Mouse (Mus musculus) urinary bladder, postnatal 25 days (tissue): ENCODE data around the gene Srrt.
"Not testable (repeated sequence)": the region's sequence is repeated elsewhere in the genome, so short reads cannot be mapped to it uniquely, and the experiment has no call there.

Source experiments
- DNase-seq: peaks from one replicate; pipeline ENCODE4 v3.0.0; 2022; ENCODE audit warnings: low spot score

Gene Srrt

DNA sequence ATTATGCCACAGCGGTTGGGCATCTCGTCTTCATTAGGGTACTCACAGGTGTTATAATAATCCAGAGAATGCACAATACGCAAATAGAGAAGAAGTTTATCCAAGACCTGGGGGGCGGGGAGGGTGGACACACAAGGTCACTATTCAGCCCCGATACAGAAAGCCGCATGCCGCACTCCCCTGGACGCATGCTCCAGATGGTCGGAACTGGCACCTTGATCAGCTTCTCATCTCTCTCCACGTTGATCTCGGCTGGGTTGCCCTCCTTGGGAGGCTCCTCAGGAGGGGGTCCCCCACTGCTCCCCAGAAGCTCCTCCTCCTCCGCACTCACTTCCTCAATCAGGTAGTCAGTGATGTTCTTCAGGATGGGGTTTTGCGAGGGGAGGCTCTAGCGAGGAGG is 10.3 kb downstream of the Srrt start:
- no peak for DNase-seq

DNA sequence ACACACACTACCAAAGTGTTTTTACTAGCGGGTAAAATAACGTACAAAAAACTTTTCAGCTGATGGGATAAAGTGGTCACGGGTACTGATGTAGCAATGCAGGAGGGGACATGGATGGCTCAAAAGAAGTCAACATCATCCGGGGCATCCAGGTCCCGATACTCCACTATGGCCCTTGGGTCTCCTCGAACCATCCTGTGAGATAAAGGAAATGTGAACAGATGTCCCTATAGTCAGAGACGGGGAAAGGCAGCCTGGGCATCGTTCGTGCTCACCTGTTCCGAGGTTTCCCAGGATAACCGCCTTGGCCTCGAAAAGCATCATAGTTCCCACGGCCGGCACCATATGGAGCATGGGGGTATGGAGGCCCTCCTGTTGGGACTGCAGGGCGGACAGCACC is 11.8 kb downstream of the Srrt start:
- no peak for DNase-seq

DNA sequence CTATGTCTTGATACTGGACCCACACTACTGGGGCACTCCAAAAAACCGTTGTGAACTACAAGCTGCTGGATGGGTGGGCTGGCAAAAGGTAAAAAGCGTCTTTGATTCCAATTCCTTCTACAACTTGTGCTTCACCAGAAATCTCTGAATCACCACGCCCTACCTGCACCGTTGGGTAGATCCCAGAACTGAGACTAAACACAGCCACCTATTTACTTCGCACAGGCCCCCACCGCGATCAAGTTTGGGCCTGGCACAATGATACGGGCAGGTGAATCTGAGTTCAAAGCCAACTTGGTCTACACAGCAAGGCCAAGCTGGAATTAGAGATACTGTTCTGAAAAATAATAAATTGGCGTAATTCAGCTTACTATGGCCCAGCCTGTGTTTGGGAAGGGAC is 12.2 kb downstream of the Srrt start:
- no peak for DNase-seq

GRCm38 (mm10) chr5:137294744-137295093 is 12.8 kb downstream of the Srrt start:
- no peak for DNase-seq

- DNase-seq: peak; percentile 90
Observed at GRCm38 (mm10) chr5:137293839-137294743, 13.4 kb downstream of the Srrt start, which contains the start of gene Ufsp1. TSS of gene Ufsp1 (plus strand) at chr5:137294629.

DNA sequence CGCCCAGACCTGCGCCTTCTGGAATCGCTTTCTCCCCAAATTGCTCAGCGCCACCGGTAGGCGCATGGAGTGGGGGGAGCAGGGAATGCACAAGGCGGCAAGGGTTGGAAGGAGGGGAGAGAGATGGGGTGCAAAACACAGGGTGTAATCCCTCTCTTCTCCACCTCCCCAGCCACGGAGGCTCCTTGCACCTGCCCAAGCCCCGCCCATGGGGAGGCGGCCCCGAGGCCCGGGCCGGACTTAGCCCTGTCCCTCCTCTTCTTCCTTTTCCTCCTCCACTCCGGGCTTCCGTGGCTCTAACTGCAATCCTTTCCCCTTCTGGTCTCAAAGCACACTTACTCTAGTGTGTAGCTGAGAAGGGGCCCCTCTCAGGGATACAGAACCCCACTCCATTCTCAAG is 14.2 kb downstream of the Srrt start:
- peak; percentile 76 for DNase-seq

DNA sequence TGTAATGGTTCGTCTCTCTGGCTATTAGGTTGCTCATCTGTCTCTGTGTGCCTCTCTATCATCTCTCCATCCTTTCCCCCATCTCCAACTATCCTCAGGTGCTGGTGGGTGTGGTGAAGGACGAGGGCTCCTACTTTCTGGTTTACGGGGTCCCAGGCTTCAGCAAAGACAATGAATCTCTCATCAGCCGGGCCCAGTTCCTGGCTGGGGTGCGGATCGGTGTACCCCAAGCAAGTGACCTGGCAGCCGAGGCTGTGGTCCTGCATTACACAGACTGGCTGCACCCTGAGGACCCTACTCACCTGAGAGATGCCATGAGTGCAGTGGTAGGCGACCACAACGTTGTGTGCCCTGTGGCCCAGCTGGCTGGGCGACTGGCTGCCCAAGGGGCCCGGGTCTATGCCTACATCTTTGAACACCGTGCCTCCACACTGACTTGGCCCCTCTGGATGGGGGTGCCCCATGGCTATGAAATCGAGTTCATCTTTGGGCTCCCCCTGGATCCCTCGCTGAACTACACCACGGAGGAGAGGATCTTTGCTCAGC is 16.0 kb downstream of the Srrt start:
- no peak for DNase-seq

GRCm38 (mm10) chr5:137290677-137291076 is 16.8 kb downstream of the Srrt start:
- peak; percentile 52 for DNase-seq

DNA sequence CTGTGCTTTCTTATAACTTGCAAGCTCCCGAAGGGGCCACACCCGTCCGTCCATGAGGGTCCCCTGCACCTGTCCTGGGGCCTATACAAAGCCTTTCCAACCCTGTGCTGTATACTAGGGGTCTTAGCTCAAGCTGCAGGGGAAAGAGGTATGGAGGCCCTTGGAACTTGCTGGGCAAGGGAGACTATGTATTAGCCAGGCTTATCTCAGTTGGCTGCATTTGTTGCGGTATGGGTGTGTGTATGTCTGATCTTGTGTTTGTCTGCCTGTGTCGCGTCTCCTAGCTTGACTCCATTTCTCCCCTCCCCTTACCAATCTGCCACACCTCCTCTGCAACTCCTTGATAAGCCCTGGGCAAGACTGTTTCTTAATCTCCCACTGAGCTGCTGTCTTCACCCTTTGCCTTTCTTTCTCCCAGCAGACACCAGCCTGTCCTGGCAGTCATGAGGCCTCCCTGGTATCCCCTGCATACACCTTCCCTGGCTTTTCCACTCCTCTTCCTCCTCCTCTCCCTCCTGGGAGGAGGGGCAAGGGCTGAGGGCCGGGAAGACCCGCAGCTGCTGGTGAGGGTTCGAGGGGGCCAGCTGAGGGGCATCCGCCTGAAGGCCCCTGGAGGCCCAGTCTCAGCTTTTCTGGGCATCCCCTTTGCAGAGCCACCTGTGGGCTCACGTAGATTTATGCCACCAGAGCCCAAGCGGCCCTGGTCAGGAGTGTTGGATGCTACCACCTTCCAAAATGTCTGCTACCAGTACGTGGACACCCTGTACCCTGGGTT is 17.7 kb downstream of the Srrt start:
- DNase-seq: no peak

DNA sequence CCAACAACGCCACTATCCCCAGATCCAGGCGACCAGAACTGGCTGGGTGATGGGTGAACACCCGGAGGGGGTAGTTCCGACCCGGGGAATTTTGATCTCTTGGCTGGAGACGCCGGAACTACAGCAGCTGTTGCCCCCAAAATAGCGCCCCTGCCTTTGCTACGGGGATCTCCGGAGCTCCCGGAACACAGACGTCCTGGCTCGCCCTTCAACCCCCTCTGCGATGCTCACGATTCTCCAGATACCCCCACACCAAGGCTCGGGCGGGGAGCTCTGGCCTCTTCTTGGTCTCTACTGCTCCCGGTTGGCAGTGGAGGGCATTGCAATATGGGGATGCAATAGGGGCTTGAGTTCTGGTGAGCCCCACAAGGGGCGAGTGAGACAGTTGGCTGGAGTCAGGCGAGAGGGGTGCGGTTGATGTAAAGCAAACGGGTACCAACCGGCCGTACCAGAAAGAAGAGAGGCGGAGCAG is 18.4 kb downstream of the Srrt start:
- no peak for DNase-seq

DNA sequence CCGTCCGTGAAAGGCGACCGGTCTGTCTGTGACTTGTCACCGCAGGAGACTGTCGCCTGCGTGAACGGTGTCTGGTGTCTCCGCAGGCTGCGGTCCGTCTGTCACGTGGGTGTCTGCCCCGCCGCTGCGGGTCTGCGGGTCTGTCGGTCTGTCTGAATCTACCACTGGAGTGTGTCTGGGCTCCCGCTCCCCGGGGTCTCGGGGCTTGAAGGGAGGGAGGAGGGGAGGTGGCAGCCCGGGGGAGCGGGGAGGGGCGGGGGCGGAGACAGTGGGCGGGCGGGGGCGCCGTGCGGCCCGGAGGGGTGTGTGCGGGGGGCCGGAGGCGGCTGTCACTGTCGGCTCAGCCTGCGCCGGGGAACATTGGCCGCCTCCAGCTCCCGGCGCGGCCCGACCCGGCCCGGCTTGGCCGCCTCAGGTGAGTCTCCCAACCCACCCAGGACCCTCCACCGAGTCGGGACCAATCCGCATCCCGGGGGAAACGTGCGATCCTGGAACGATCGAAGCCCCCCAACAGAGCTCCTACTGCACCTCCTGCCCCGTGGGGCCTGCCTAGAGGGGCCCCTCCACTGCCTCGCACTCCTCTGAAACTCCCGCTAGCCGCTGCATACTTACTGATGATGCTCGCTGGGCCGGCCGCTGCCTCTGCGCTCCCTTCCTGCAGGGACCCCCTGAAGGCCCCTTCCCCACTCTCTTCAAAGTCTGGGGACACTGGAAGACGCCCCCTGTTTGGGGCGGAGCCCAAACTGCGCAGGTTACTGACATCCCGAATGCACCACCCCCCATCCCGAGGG is 19.3 kb downstream of the Srrt start:
- no peak for DNase-seq

GRCm38 (mm10) chr5:137287032-137287952 is 20.2 kb downstream of the Srrt start, which contains the start of gene Ache:
TSS of gene Ache (plus strand) at chr5:137287519.
- DNase-seq: no peak

GRCm38 (mm10) chr5:137286655-137287031 is 20.8 kb downstream of the Srrt start:
- peak; percentile 87 for DNase-seq

DNA sequence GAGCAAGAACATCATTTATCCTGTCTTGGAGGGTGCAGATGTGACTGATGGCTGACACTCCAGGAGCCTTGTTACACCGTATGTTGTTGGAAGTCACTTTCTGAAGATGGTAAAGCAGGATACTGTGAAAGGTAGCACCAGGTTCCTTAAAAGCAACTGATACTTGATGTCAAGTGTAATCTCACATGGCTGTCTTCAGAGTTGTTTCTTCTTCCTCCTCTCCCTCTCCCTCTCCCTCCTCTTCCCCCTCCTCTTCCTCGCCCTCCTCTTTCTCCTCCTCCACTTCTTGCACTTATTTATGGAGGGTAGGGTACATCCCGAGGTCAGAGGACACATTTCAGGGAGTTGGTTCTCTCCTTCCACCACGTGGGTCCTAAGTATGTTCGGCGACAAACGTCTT is 21.5 kb downstream of the Srrt start:
- DNase-seq: no peak

DNA sequence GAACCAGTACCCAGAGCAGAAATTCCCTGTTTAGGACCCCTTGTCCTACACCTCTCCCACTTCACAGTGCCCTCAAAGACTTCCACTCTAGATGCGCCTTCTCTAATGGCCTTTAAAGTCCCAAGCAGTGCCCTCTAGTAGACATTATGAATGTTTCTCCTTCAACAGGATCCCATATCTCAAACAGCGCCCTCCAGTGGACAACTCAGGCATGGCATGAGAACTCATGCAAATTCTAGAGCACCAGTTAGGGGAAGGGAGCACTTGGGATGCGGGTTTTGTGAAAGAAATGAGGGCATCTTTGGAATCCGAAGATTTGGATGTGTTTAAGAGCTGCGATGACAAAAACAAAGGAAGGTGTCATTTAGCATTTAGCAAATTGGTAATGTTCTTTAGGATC is 22.4 kb downstream of the Srrt start:
- peak; percentile 38 for DNase-seq

GRCm38 (mm10) chr5:137284411-137284810 is 23.1 kb downstream of the Srrt start:
- DNase-seq: not testable (repeated sequence)

DNA sequence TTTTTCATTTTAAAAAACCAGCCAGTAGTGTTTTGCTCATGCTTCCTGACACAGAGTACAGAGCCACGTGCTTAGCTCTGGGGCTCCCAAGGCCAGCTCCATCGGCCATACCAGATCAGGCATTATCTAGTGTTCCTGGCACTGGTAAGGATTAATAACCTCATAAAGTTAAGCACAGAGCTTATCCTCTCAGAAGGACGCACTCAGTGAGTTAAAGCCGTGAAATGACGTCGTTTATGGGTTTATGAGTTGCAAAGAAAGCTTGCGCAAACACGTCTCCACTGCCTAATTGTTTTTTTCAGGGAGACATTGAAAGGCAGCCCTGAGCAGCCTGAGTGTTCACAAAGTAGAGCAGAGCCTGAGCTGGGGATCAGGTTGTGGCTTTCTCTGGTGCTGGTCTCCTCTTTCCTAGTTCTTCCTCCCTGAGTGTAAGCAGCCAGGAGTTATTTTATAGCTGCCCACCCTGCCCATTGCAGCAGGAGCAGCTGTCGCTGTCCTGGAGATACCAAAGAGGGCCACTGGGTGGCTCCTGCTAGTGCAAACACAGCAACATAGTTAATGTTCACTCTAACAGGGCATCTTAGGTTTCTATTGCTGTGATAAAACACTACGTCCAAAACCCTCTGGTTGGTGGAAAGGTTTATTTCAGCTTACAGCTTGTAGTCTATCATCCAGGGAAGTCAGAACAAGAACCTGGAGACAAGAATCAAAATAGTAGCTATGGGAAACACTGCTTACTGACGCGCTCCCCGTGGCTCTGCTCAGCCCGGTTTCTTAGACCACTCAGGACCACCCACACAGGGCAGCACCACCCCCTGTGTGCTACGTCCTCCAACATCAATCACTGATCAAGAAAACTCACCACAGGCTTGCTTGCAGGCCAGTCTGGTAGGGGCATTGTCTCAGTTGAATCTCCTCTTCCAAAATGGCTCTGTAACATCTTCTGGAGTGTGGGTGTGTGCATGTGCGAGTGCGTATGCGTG is 29.8 kb downstream of the Srrt start:
- DNase-seq: no peak

GRCm38 (mm10) chr5:137268131-137268910 is 39.2 kb downstream of the Srrt start:
- DNase-seq: no peak

- no peak for DNase-seq
Observed at GRCm38 (mm10) chr5:137264787-137265186, 42.7 kb downstream of the Srrt start.
